Mouse (Mus musculus) MEL (cell line): ENCODE measurements around the gene Fbn1. TPM values are rescaled to one million over a fixed set of nuclear protein-coding genes. Genes with fewer than 3 reads are reported as not detected.

ENCODE experiments used
- DNase-seq: peaks from one replicate; pipeline ENCODE4 v3.0.0; 2011; ENCODE audit warnings: low read depth, low spot score
- H3K27ac ChIP-seq: 2 replicates; pipeline ENCODE4 v1.5.1; 2012; ENCODE audit warnings: low read depth, mild to moderate bottlenecking, control low read depth, low read length, moderate library complexity; ENCODE audit not compliant: control insufficient read depth
- H3K27me3 ChIP-seq, 2 experiments: fragments of 150-350 bp in 1 of 2; sonication (generic) in 1 of 2; 2 replicates each; pipeline ENCODE4 v1.6.1; 2012; ENCODE audit warnings: low read length in 2 of 2, mild to moderate bottlenecking in 2 of 2, improper control_type of control experiment in 1 of 2, moderate library complexity in 1 of 2; ENCODE audit not compliant: insufficient read depth in 2 of 2, control insufficient read depth in 1 of 2
- H3K36me3 ChIP-seq, 2 experiments: 2 replicates each; pipeline ENCODE4 v1.6.1; 2012 to 2014; ENCODE audit warnings: low read length in 2 of 2, improper control_type of control experiment in 1 of 2, inconsistent platforms in 1 of 2, mild to moderate bottlenecking in 1 of 2; ENCODE audit not compliant: insufficient read depth in 2 of 2, control insufficient read depth in 1 of 2
- H3K4me1 ChIP-seq, 2 experiments: fragments of 150-350 bp in 1 of 2; sonication (generic) in 1 of 2; 2 replicates each; pipeline ENCODE4 v1.6.1; 2012; ENCODE audit warnings: low read length in 2 of 2, improper control_type of control experiment in 1 of 2, mild to moderate bottlenecking in 1 of 2; ENCODE audit not compliant: insufficient read depth in 2 of 2, control insufficient read depth in 1 of 2
- H3K4me3 ChIP-seq, 2 experiments: fragments of 150-350 bp in 1 of 2; sonication (generic) in 1 of 2; 2 replicates each; pipeline ENCODE4 v1.5.1; 2012; ENCODE audit warnings: low read depth in 2 of 2, low read length in 2 of 2, mild to moderate bottlenecking in 2 of 2, moderate library complexity in 2 of 2, control low read depth in 1 of 2, improper control_type of control experiment in 1 of 2; ENCODE audit not compliant: control insufficient read depth in 1 of 2, insufficient read depth in 1 of 2
- H3K79me2 ChIP-seq: 2 replicates; pipeline ENCODE4 v1.6.1; 2012; ENCODE audit warnings: mild to moderate bottlenecking, low read length, moderate library complexity; ENCODE audit not compliant: control insufficient read depth, poor library complexity, insufficient read depth
- H3K9ac ChIP-seq: 2 replicates; pipeline ENCODE4 v1.6.1; 2012; ENCODE audit warnings: low read depth, mild to moderate bottlenecking, control low read depth, low read length, moderate library complexity; ENCODE audit not compliant: control insufficient read depth, poor library complexity, severe bottlenecking
- H3K9me3 ChIP-seq: fragments of 150-350 bp; sonication (generic); replicated peaks from 2 replicates; pipeline ENCODE4 v1.6.1; 2012; ENCODE audit warnings: mild to moderate bottlenecking, low read length, improper control_type of control experiment, moderate library complexity; ENCODE audit not compliant: insufficient read depth
- CTCF ChIP-seq, 3 experiments: IDR thresholded peaks in 2 of 3; conservative IDR thresholded peaks in 1 of 3; 2 replicates each; pipeline ENCODE4 v1.5.1; 2011 to 2012; ENCODE audit warnings: low read length in 3 of 3, low read depth in 2 of 3, mild to moderate bottlenecking in 2 of 3, improper control_type of control experiment in 1 of 3, inconsistent platforms in 1 of 3, mixed read lengths in 1 of 3, moderate library complexity in 1 of 3; ENCODE audit not compliant: control insufficient read depth in 1 of 3, insufficient read depth in 1 of 3, poor library complexity in 1 of 3, severe bottlenecking in 1 of 3
- MAX ChIP-seq: IDR thresholded peaks from 2 replicates; pipeline ENCODE4 v1.6.1; 2011; ENCODE audit warnings: low read length, improper control_type of control experiment
- MAZ ChIP-seq: IDR thresholded peaks from 2 replicates; pipeline ENCODE4 v1.6.1; 2012; ENCODE audit warnings: low read depth, mild to moderate bottlenecking, inconsistent platforms, low read length, improper control_type of control experiment
- MEF2A ChIP-seq: IDR thresholded peaks from 2 replicates; pipeline ENCODE4 v1.6.1; 2014; ENCODE audit warnings: low read depth, mild to moderate bottlenecking, inconsistent platforms, low read length, improper control_type of control experiment; ENCODE audit not compliant: poor library complexity, insufficient replicate concordance, severe bottlenecking; ENCODE audit errors: extremely low read depth
- MYC ChIP-seq: IDR thresholded peaks from 2 replicates; pipeline ENCODE4 v1.6.1; 2011; ENCODE audit warnings: low read depth, mild to moderate bottlenecking, low read length, improper control_type of control experiment, moderate library complexity
- NELFE ChIP-seq: IDR thresholded peaks from 2 replicates; pipeline ENCODE4 v1.6.1; 2011; ENCODE audit warnings: low read depth, low read length, improper control_type of control experiment
- SIN3A ChIP-seq: IDR thresholded peaks from 2 replicates; pipeline ENCODE4 v1.6.1; 2012; ENCODE audit warnings: low read length, improper control_type of control experiment, inconsistent platforms
- TCF12 ChIP-seq: IDR thresholded peaks from 2 replicates; pipeline ENCODE4 v1.6.1; 2014; ENCODE audit warnings: low read depth, mild to moderate bottlenecking, inconsistent platforms, low read length, improper control_type of control experiment, moderate library complexity
- polyA plus RNA-seq, 2 experiments: library from polyadenylated mRNA; stranded (reverse) in 1 of 2; unstranded in 1 of 2; fragments of >175 nt in 1 of 2; fragments of >200 nt in 1 of 2; gene quantifications; 2 replicates each; pipeline versions ENCODE4 v1.2.1 to v1.2.4; 2012; ENCODE audit warnings: low replicate concordance in 2 of 2, low read depth in 1 of 2; ENCODE audit not compliant: insufficient read length in 2 of 2, insufficient read depth in 1 of 2, missing spikeins in 1 of 2
- total RNA-seq: library from RNA; depleted of rRNA; stranded (reverse); fragments of 300-350 nt; gene quantifications from 2 replicates; pipeline ENCODE4 v1.2.3, GENCODE M21; 2012

Gene Fbn1
- total and polyA plus RNA-seq, 3 experiments = 0.01 TPM; not detected in 2

DNA sequence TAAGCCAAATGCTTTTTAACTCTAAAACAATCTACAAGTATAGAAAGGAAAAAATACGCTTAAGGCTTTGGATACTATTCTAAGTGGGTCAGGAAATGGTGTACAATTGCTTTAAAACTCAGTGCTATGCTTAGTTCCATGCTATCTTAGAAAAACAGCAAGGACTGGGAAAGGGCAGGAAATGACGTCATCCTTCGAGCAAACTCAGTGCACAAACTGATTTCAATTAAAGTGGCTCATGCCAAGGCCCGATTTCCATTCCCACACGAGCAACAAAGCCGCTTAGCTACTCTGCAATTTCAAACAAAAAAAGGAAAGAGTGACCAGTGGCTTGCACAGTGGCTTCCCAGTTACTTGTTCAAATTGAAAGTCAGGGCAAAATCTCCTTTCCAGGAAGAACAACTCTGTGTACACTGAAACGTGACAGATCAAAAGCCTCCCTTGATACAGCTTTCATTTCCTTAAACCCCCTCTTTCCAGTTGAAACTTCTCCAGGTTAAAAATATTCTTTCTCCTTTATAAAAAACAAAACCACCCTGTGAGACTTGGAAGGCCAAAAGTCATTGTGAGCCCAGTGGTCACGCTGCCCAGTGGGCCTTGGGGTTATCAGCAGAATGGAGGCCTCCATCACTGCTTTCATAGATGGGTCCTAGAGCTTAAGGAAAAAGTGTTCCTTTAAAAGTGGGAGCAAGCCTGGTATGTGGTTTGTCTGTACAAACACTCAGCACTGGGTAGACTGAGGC, 37.1 kb downstream of the Fbn1 start:
- H3K27me3 ChIP-seq = no peaks in the 10 kb centered on the region
- H3K4me3 ChIP-seq = no peak overlapping the region
- no peaks in the 10 kb centered on the region for H3K79me2 ChIP-seq
- DNase-seq = no peak
- H3K9ac ChIP-seq = no peak overlapping the region
- H3K36me3 ChIP-seq = no peaks in the 10 kb centered on the region
- TF ChIP-seq MYC (no peak), NELFE (no peak), MAZ (no peak)
- H3K27ac ChIP-seq = no peak overlapping the region
- no peaks in the 10 kb centered on the region for H3K9me3 ChIP-seq
- no peaks in the 10 kb centered on the region for H3K4me1 ChIP-seq

DNA sequence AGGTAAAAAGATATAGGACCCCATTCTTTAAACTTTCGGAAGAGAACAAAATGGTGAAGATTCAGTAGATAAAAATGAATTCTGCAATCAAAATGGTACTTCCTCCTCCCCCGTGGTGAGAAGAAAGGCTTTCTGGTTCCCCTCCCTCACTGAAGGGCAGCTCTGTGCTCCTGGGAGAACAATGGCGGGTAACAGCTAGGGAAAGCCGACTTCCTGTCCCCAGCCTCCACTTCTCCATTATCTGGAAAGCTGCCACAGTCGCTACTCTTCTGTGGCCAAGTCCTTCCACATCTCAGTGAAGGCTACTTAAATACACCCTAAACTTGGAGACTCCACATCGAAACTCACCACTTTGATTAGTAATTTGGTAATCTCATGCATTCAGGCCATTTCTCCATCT, 43.8 kb downstream of the Fbn1 start:
- DNase-seq = no peak
- H3K27ac ChIP-seq = no peak overlapping the region
- H3K36me3 ChIP-seq = peaks cover 0 to 5% of the 10 kb centered on the region in 2 experiments; a peak in 2 of 4 replicates
- peaks cover 3 to 9% of the 10 kb centered on the region in 2 experiments for H3K4me1 ChIP-seq
- H3K4me3 ChIP-seq = no peak overlapping the region
- no peaks in the 10 kb centered on the region for H3K9me3 ChIP-seq
- H3K9ac ChIP-seq = no peak overlapping the region
- H3K27me3 ChIP-seq = no peaks in the 10 kb centered on the region
- no peak for TF ChIP-seq TCF12
- no peaks in the 10 kb centered on the region for H3K79me2 ChIP-seq

- H3K9me3 ChIP-seq = no peaks in the 10 kb centered on the region
- H3K4me3 ChIP-seq = no peak overlapping the region
- no peaks in the 10 kb centered on the region for H3K27me3 ChIP-seq
- no peak for DNase-seq
- peaks cover 0 to 23% of the 10 kb centered on the region in 2 experiments; a peak in 2 of 4 replicates for H3K36me3 ChIP-seq
- H3K27ac ChIP-seq = no peak overlapping the region
- TF ChIP-seq MAX (no peak), CTCF (IDR thresholded peaks at IDR 0.05 in 2 of 3, conservative IDR thresholded peaks at IDR 0.05 in 1 of 3; ENCODE audit: control insufficient read depth in 1 of 3, insufficient read depth in 1 of 3, low read depth in 2 of 3, low read length in 3 of 3, poor library complexity in 1 of 3, severe bottlenecking in 1 of 3) (no peak), SIN3A (no peak), MEF2A (no peak), TCF12 (no peak)
- H3K79me2 ChIP-seq = no peaks in the 10 kb centered on the region
- peaks cover 11 to 30% of the 10 kb centered on the region in 2 experiments for H3K4me1 ChIP-seq
- H3K9ac ChIP-seq = no peak overlapping the region
Observed at GRCm38 (mm10) chr2:125459087-125459486, 48.7 kb downstream of the Fbn1 start.
